Mouse (Mus musculus): ENCODE measurements around the gene Fxyd4.

DNA sequence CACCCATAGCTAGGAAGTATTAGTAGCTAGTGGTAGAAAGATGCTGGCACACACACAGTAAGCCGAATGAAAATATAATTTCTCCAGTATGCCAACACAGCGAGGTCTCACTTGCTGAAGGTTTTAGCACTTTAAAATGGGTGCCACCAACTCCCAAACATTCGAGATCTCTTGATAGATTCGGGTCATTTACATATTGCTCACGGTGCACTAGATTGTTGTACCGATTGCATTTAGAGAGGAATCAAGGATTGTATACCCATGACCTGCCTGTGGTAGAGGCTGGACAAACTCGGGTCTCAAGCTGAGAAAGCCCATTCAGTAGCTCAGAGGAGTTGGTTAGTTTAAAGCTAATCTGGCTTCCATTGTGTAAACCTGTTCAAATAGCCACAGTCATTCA lies 9.5 kb downstream of the Fxyd4 start:
- no peak for TF ChIP-seq POLR2A (IDR thresholded peaks at IDR 0.05; ENCODE audit: insufficient read depth, low read depth, low read length)
- TF ChIP-seq CTCF (IDR thresholded peaks at IDR 0.05), result no peak
- no peak for TF ChIP-seq EP300 (IDR thresholded peaks at IDR 0.05; ENCODE audit: insufficient read depth, low read depth, low read length)
